Mouse (Mus musculus) liver, embryonic 14.5 days (tissue): ENCODE measurements at regions not wholly inside any gene's neighbourhood (a gene's known extent, or its start where the extent isn't known, plus 50 kb on each side); places are given as distances from the start of the nearest gene placed in this dataset.

ENCODE experiments used
- ATAC-seq: fragments of 200-750 bp; cut with Nextera tagmentation; 2 replicates; pipeline ENCODE4 v1.8.0; 2017; ENCODE audit warnings: moderate number of reproducible peaks, mild to moderate bottlenecking, moderate library complexity; ENCODE audit not compliant: insufficient read depth
- DNase-seq, 3 experiments: peaks; one replicate each; pipeline ENCODE4 v3.0.0-alpha.2; 2012 to 2013; ENCODE audit warnings: low read depth in 3 of 3, low spot score in 3 of 3
- H3K27ac ChIP-seq: fragments of 300-500 bp; sonication (generic); 2 replicates; pipeline ENCODE4 v1.5.1; 2014; ENCODE audit warnings: moderate library complexity, mild to moderate bottlenecking, control low read depth, inconsistent platforms
- H3K27me3 ChIP-seq: fragments of 300-500 bp; sonication (generic); 2 replicates; pipeline ENCODE4 v1.6.1; 2014; ENCODE audit warnings: mild to moderate bottlenecking, low read length, moderate library complexity; ENCODE audit not compliant: control insufficient read depth, insufficient read depth
- H3K36me3 ChIP-seq: fragments of 300-500 bp; sonication (generic); replicated peaks from 2 replicates; pipeline ENCODE4 v1.6.1; 2014; ENCODE audit warnings: low read depth; ENCODE audit not compliant: control insufficient read depth, insufficient read depth
- H3K4me1 ChIP-seq, 2 experiments: fragments of 200-500 bp in 1 of 2; fragments of 300-500 bp in 1 of 2; sonication (generic) in 1 of 2; replicated peaks; 2 replicates each; pipeline ENCODE4 v1.6.1; 2012 to 2014; ENCODE audit warnings: antibody characterized with exemption in 1 of 2, inconsistent platforms in 1 of 2, low read length in 1 of 2; ENCODE audit not compliant: control insufficient read depth in 2 of 2, insufficient read depth in 2 of 2
- H3K4me2 ChIP-seq: fragments of 300-500 bp; sonication (generic); 2 replicates; pipeline ENCODE4 v1.6.1; 2014; ENCODE audit warnings: low read depth, mild to moderate bottlenecking, control low read depth, moderate library complexity
- H3K4me3 ChIP-seq, 2 experiments: fragments of 200-500 bp in 1 of 2; fragments of 300-500 bp in 1 of 2; sonication (generic) in 1 of 2; 2 replicates each; pipeline ENCODE4 v1.5.1; 2012 to 2014; ENCODE audit warnings: low read depth in 2 of 2, low read length in 2 of 2, mild to moderate bottlenecking in 2 of 2, control low read depth in 1 of 2, inconsistent platforms in 1 of 2, moderate library complexity in 1 of 2; ENCODE audit not compliant: insufficient read depth in 1 of 2
- H3K9ac ChIP-seq: fragments of 300-500 bp; sonication (generic); replicated peaks from 2 replicates; pipeline ENCODE4 v1.6.1; 2014; ENCODE audit warnings: mild to moderate bottlenecking, control low read depth, moderate library complexity
- H3K9me3 ChIP-seq: fragments of 300-500 bp; sonication (generic); 2 replicates; pipeline ENCODE4 v1.6.1; 2016; ENCODE audit warnings: low read length, mixed read lengths; ENCODE audit not compliant: control insufficient read depth
- CTCF ChIP-seq: IDR thresholded peaks from 2 replicates; pipeline ENCODE4 v1.5.1; 2016; ENCODE audit warnings: antibody characterized with exemption, low read depth, control low read depth
- EP300 ChIP-seq: IDR thresholded peaks from 2 replicates; pipeline ENCODE4 v1.6.1; 2016; ENCODE audit warnings: antibody characterized with exemption, low read depth
- WGBS: fragments of 180-500 bp; shearing (Covaris S2); extraction: QIAGEN DNeasy Blood & Tissue Kit; methylation state at CpG from one replicate; pipeline ENCODE4 v1.1.7; 2014; ENCODE audit not compliant: insufficient replicate concordance; 5-methylcytosine and 5-hydroxymethylcytosine counted together

DNA sequence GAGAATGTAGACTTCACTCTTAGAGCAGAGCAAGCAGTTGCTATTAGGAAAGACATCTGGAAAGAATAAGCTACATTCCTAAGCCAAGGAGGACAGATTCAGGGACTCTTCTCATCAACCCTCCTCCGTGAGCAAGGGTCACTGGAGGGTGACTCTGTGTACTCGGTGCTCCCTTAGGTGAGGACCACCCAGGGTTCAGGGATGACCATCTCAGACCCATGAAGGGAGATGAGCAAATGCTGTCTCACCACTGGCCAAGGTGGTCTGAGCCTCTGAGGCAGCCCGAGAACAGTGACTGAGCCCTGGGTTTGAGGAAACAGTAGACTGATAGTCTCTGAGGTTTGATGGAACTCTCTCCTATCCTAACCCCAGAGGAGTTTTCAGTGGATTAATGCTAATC, 57.3 kb upstream of the 4930432M17Rik start:
- Histone ChIP-seq H3K27ac (no peak overlapping the region), H3K4me3 (no peak overlapping the region), H3K9ac (no peak overlapping the region), H3K4me2 (no peak overlapping the region), H3K36me3 (no peaks in the 10 kb centered on the region), H3K27me3 (no peaks in the 10 kb centered on the region), H3K4me1 (no peaks in the 10 kb centered on the region), H3K9me3 (no peaks in the 10 kb centered on the region)
- 62% methylated on average over 3 of the region's 3 CpGs for WGBS
- no peak for TF ChIP-seq EP300
- no peak for TF ChIP-seq CTCF
- ATAC-seq (no peak), DNase-seq (no peak)

DNA sequence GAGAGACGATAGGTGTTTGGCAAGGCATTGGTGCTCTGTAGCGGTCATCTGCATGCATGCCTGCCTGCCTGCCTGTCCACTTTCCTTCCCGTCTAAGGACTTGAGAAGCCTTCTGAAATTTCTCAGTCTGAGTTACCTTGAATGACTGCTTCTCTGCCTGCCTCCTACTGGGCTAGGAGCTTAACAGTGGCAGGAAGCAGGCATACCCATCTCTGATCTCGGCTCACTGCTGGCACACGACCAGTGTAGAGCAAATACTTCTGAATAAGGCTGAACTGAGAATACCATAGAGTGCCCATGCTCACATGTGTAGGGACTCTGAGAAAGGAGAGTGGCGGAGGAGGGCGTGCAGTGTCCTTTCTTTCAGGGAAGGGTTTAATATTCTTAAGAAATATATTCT, 60.7 kb upstream of the 4930432M17Rik start:
- 69% methylated on average over 7 of the region's 7 CpGs for WGBS
- DNase-seq (no peak), ATAC-seq (no peak)
- Histone ChIP-seq H3K4me3 (no peak overlapping the region), H3K4me1 (no peaks in the 10 kb centered on the region), H3K27me3 (no peaks in the 10 kb centered on the region), H3K36me3 (no peaks in the 10 kb centered on the region), H3K9me3 (no peaks in the 10 kb centered on the region), H3K4me2 (no peak overlapping the region), H3K27ac (no peak overlapping the region), H3K9ac (no peak overlapping the region)
- no peak for TF ChIP-seq EP300
- no peak for TF ChIP-seq CTCF

GRCm38 (mm10) chr3:121609090-121609489, 61.5 kb upstream of the 4930432M17Rik start:
- H3K4me1 ChIP-seq = no peaks in the 10 kb centered on the region
- no peak overlapping the region for H3K4me3 ChIP-seq
- H3K9ac ChIP-seq = no peak overlapping the region
- no peak overlapping the region for H3K4me2 ChIP-seq
- TF ChIP-seq CTCF (no peak), EP300 (no peak)
- no peaks in the 10 kb centered on the region for H3K27me3 ChIP-seq
- ATAC-seq (no peak), DNase-seq (no peak)
- WGBS = 41% methylated on average over 7 of the region's 7 CpGs
- no peaks in the 10 kb centered on the region for H3K36me3 ChIP-seq
- no peak overlapping the region for H3K27ac ChIP-seq
- no peaks in the 10 kb centered on the region for H3K9me3 ChIP-seq

GRCm38 (mm10) chr3:121604737-121605136, 65.8 kb upstream of the 4930432M17Rik start:
- Histone ChIP-seq H3K9me3 (no peaks in the 10 kb centered on the region), H3K4me2 (no peak overlapping the region), H3K27ac (no peak overlapping the region), H3K4me1 (peaks cover 0 to 2% of the 10 kb centered on the region in 2 experiments; a peak in 1 of 4 replicates), H3K4me3 (no peak overlapping the region), H3K27me3 (no peaks in the 10 kb centered on the region), H3K36me3 (no peaks in the 10 kb centered on the region), H3K9ac (no peak overlapping the region)
- TF ChIP-seq EP300 (no peak), CTCF (no peak)
- ATAC-seq (no peak), DNase-seq (no peak)
- 47% methylated on average over 6 of the region's 6 CpGs for whole genome bisulfite sequencing

DNA sequence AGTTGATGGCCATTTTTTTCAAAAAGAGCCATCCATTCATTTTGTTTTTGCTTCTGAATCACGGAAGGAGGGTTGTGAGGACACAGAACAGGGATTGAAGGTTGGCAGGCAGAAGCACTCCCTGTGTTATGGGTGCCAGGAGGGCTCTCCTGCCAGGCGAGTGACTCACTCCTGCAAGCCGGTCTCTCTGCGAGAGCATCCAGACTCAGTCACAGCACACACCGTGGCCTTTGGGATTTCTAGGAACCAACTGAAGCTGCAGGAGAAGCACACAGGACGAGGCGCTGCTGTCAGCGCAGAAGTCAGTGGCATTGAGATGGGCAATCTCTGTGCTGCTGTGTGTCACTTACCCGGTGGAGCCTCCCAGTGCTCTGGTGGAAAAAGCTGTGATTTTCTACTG, 66.5 kb upstream of the 4930432M17Rik start:
- TF ChIP-seq CTCF = no peak

More for the DNA sequence above, 66.5 kb upstream of the 4930432M17Rik start:
- no peak overlapping the region for H3K27ac ChIP-seq
- no peaks in the 10 kb centered on the region for H3K27me3 ChIP-seq
- WGBS = 66% methylated on average over 9 of the region's 9 CpGs
- DNase-seq (no peak), ATAC-seq (no peak)
- no peaks in the 10 kb centered on the region for H3K9me3 ChIP-seq
- no peak overlapping the region for H3K4me2 ChIP-seq
- no peak overlapping the region for H3K9ac ChIP-seq
- H3K4me1 ChIP-seq = peaks cover 0 to 2% of the 10 kb centered on the region in 2 experiments; a peak in 1 of 4 replicates
- H3K36me3 ChIP-seq = no peaks in the 10 kb centered on the region
- no peak overlapping the region for H3K4me3 ChIP-seq
